Mouse (Mus musculus) MEL (cell line): ENCODE results near the gene Gm49342.

Source experiments
- CHD2 ChIP-seq: IDR thresholded peaks from 2 replicates; pipeline ENCODE4 v1.6.1; 2011; ENCODE audit warnings: low read length, improper control_type of control experiment
- CTCF ChIP-seq, 3 experiments: IDR thresholded peaks in 2 of 3; conservative IDR thresholded peaks in 1 of 3; 2 replicates each; pipeline ENCODE4 v1.5.1; 2011 to 2012; ENCODE audit warnings: low read length in 3 of 3, low read depth in 2 of 3, mild to moderate bottlenecking in 2 of 3, improper control_type of control experiment in 1 of 3, inconsistent platforms in 1 of 3, mixed read lengths in 1 of 3, moderate library complexity in 1 of 3; ENCODE audit not compliant: control insufficient read depth in 1 of 3, insufficient read depth in 1 of 3, poor library complexity in 1 of 3, severe bottlenecking in 1 of 3
- E2F4 ChIP-seq: IDR thresholded peaks from 2 replicates; pipeline ENCODE4 v1.6.1; 2011; ENCODE audit warnings: low read depth, low read length, improper control_type of control experiment, borderline replicate concordance
- EP300 ChIP-seq, 2 experiments: IDR thresholded peaks; 2 replicates each; pipeline ENCODE4 v1.6.1; 2011; ENCODE audit warnings: improper control_type of control experiment in 2 of 2, low read length in 2 of 2, low read depth in 1 of 2, mild to moderate bottlenecking in 1 of 2
- ETS1 ChIP-seq: IDR thresholded peaks from 2 replicates; pipeline ENCODE4 v1.6.1; 2012; ENCODE audit warnings: low read depth, mild to moderate bottlenecking, inconsistent platforms, low read length, improper control_type of control experiment, moderate library complexity
- MAFK ChIP-seq: IDR thresholded peaks from 2 replicates; pipeline ENCODE4 v1.6.1; 2011; ENCODE audit warnings: low read depth, mild to moderate bottlenecking, low read length, improper control_type of control experiment, borderline replicate concordance
- MEF2A ChIP-seq: IDR thresholded peaks from 2 replicates; pipeline ENCODE4 v1.6.1; 2014; ENCODE audit warnings: low read depth, mild to moderate bottlenecking, inconsistent platforms, low read length, improper control_type of control experiment; ENCODE audit not compliant: poor library complexity, insufficient replicate concordance, severe bottlenecking; ENCODE audit errors: extremely low read depth
- MXI1 ChIP-seq: IDR thresholded peaks from 2 replicates; pipeline ENCODE4 v1.6.1; 2011; ENCODE audit warnings: mild to moderate bottlenecking, low read depth, low read length, improper control_type of control experiment
- MYC ChIP-seq: IDR thresholded peaks from 2 replicates; pipeline ENCODE4 v1.6.1; 2011; ENCODE audit warnings: low read depth, mild to moderate bottlenecking, low read length, improper control_type of control experiment, moderate library complexity
- NELFE ChIP-seq: IDR thresholded peaks from 2 replicates; pipeline ENCODE4 v1.6.1; 2011; ENCODE audit warnings: low read depth, low read length, improper control_type of control experiment
- POLR2A ChIP-seq, 2 experiments: IDR thresholded peaks; 2 replicates each; pipeline ENCODE4 v1.6.1; 2011 to 2012; ENCODE audit warnings: low read length in 2 of 2, mild to moderate bottlenecking in 2 of 2, control low read depth in 1 of 2, improper control_type of control experiment in 1 of 2, low read depth in 1 of 2, moderate library complexity in 1 of 2; ENCODE audit not compliant: control insufficient read depth in 1 of 2, insufficient read depth in 1 of 2, poor library complexity in 1 of 2
- RAD21 ChIP-seq: IDR thresholded peaks from 2 replicates; pipeline ENCODE4 v1.6.1; 2011; ENCODE audit warnings: mild to moderate bottlenecking, low read depth, low read length, improper control_type of control experiment
- SMC3 ChIP-seq: IDR thresholded peaks from 2 replicates; pipeline ENCODE4 v1.6.1; 2011; ENCODE audit warnings: low read depth, low read length, improper control_type of control experiment
- ZC3H11A ChIP-seq: IDR thresholded peaks from 2 replicates; pipeline ENCODE4 v1.6.1; 2012; ENCODE audit warnings: low read depth, mild to moderate bottlenecking, inconsistent platforms, low read length, improper control_type of control experiment

DNA sequence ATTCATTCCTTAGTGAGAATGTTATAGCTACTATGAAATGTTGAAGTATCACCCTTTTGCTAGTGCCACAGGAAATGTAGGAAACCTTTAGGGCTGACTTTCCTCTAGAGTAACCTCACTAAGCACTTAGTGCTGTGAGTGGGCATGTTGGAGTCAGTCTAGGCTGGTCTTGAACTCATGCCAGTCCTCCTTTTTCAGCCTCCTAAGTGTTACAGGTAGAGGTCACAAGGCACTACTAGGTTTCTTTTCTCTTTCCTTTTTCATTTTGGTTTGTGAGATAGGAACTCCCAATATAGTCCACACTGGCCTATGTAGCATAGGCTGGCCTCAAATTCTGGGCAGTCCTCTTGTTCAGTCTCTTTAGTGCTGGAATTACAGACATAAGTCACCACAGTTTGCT is 48.9 kb upstream of the Gm49342 start:
- TF ChIP-seq ETS1 (no peak), MXI1 (no peak), EP300 (IDR thresholded peaks at IDR 0.05; ENCODE audit: low read depth in 1 of 2, low read length in 2 of 2) (no peak), CTCF (IDR thresholded peaks at IDR 0.05 in 2 of 3, conservative IDR thresholded peaks at IDR 0.05 in 1 of 3; ENCODE audit: control insufficient read depth in 1 of 3, insufficient read depth in 1 of 3, low read depth in 2 of 3, low read length in 3 of 3, poor library complexity in 1 of 3, severe bottlenecking in 1 of 3) (no peak), RAD21 (no peak), MAFK (no peak), CHD2 (no peak), POLR2A (IDR thresholded peaks at IDR 0.05; ENCODE audit: control insufficient read depth in 1 of 2, insufficient read depth in 1 of 2, low read depth in 1 of 2, low read length in 2 of 2, poor library complexity in 1 of 2) (no peak), MYC (no peak), NELFE (no peak), MEF2A (no peak), SMC3 (no peak), E2F4 (no peak), ZC3H11A (no peak)
